Mouse (Mus musculus) heart, embryonic 15.5 days (tissue): ENCODE results near the gene Dgcr2. TPM values are rescaled to one million over a fixed set of nuclear protein-coding genes. Genes with fewer than 3 reads are reported as not detected.

Experiments
- ATAC-seq: fragments of 200-750 bp; cut with Nextera tagmentation; replicated peaks from 2 replicates; pipeline ENCODE4 v1.8.0; 2017; ENCODE audit warnings: low read depth, moderate TSS enrichment; ENCODE audit not compliant: insufficient number of reproducible peaks, insufficient read depth, low FRiP score
- H3K27ac ChIP-seq: fragments of 300-500 bp; sonication (generic); 2 replicates; pipeline ENCODE4 v1.5.1; 2015; ENCODE audit warnings: mild to moderate bottlenecking, inconsistent platforms
- H3K27me3 ChIP-seq: fragments of 300-500 bp; sonication (generic); 2 replicates; pipeline ENCODE4 v1.6.1; 2015; ENCODE audit warnings: inconsistent platforms
- H3K36me3 ChIP-seq: fragments of 300-500 bp; sonication (generic); 2 replicates; pipeline ENCODE4 v1.6.1; 2015; ENCODE audit warnings: mild to moderate bottlenecking, inconsistent platforms
- H3K4me1 ChIP-seq: fragments of 300-500 bp; sonication (generic); replicated peaks from 2 replicates; pipeline ENCODE4 v1.6.1; 2015; ENCODE audit warnings: inconsistent platforms
- H3K4me2 ChIP-seq: fragments of 300-500 bp; sonication (generic); 2 replicates; pipeline ENCODE4 v1.6.1; 2015; ENCODE audit warnings: inconsistent platforms, mild to moderate bottlenecking, moderate library complexity
- H3K4me3 ChIP-seq: fragments of 300-500 bp; sonication (generic); 2 replicates; pipeline ENCODE4 v1.5.1; 2015; ENCODE audit warnings: mild to moderate bottlenecking, inconsistent platforms
- H3K9ac ChIP-seq: fragments of 300-500 bp; sonication (generic); 2 replicates; pipeline ENCODE4 v1.6.1; 2015; ENCODE audit warnings: mild to moderate bottlenecking, inconsistent platforms
- H3K9me3 ChIP-seq: fragments of 300-500 bp; sonication (generic); replicated peaks from 2 replicates; pipeline ENCODE4 v1.6.1; 2016; ENCODE audit warnings: inconsistent platforms
- WGBS: fragments of 180-500 bp; shearing (Covaris S2); methylation state at CpG from one replicate; pipeline ENCODE4 v1.1.7; 2015; ENCODE audit warnings: mixed read lengths; 5-methylcytosine and 5-hydroxymethylcytosine counted together
- polyA plus RNA-seq: library from polyadenylated mRNA; unstranded; fragments of >200 nt; fragmentation: Nextera tagmentation; extraction: Ambion mirVana; gene quantifications from 2 replicates; pipeline ENCODE4 v1.2.1, GENCODE M21; 2015

Gene Dgcr2
- polyA plus RNA-seq, 1 experiment from 2014 or later = 41.8 TPM

GRCm38 (mm10) chr16:17896091-17896490, 2.3 kb downstream of the Dgcr2 start:
- Histone ChIP-seq H3K9ac (no peak overlapping the region), H3K4me3 (no peak overlapping the region), H3K27ac (no peak overlapping the region), H3K27me3 (no peaks in the 10 kb centered on the region), H3K36me3 (peaks cover 23% of the 10 kb centered on the region; the same call in 1 of the 2 replicates), H3K4me1 (peaks cover 12% of the 10 kb centered on the region), H3K9me3 (no peaks in the 10 kb centered on the region), H3K4me2 (no peak overlapping the region)
- no peak for ATAC-seq

- 74% methylated on average over 2 of the region's 2 CpGs for WGBS
- H3K4me2 ChIP-seq = no peak within 1 kb of the TSS
Observed at GRCm38 (mm10) chr16:17893923-17894322, 4.4 kb downstream of the Dgcr2 start, which contains the start of gene Tssk1. Tssk1 (plus strand) TSS chr16:17894223.

GRCm38 (mm10) chr16:17892606-17893005, 5.8 kb downstream of the Dgcr2 start:
- Histone ChIP-seq H3K4me2 (no peak overlapping the region), H3K9ac (no peak overlapping the region)

More at GRCm38 (mm10) chr16:17893923-17894322, 4.4 kb downstream of the Dgcr2 start, which contains the start of gene Tssk1:
- no peaks in the 10 kb centered on the region for H3K9me3 ChIP-seq
- H3K27ac ChIP-seq = no peak within 1 kb of the TSS
- no peak within 1 kb of the TSS for H3K4me3 ChIP-seq
- H3K36me3 ChIP-seq = peaks cover 4% of the 10 kb centered on the region; the same call in 1 of the 2 replicates
- no peak within 1 kb of the TSS for H3K9ac ChIP-seq
- peaks cover 28% of the 10 kb centered on the region for H3K4me1 ChIP-seq
- H3K27me3 ChIP-seq = no peaks in the 10 kb centered on the region
- no peak for ATAC-seq

GRCm38 (mm10) chr16:17891567-17891959, 6.8 kb downstream of the Dgcr2 start, which contains the start of gene Gm20518:
Gm20518 (minus strand) TSS chr16:17891671.
- Histone ChIP-seq H3K4me1 (peaks cover 30% of the 10 kb centered on the region), H3K4me3 (peak within 1 kb of the TSS; percentile 95), H3K4me2 (peak within 1 kb of the TSS; percentile 73), H3K9ac (peak within 1 kb of the TSS; percentile 96), H3K27me3 (no peaks in the 10 kb centered on the region), H3K9me3 (no peaks in the 10 kb centered on the region), H3K36me3 (no peaks in the 10 kb centered on the region), H3K27ac (peak within 1 kb of the TSS; percentile 97)
- under 1% methylated on average over 38 of the region's 38 CpGs for WGBS
- peak; percentile 97 for ATAC-seq

More at GRCm38 (mm10) chr16:17892606-17893005, 5.8 kb downstream of the Dgcr2 start:
- ATAC-seq = no peak
- H3K27me3 ChIP-seq = no peaks in the 10 kb centered on the region
- 37% methylated on average over 3 of the region's 3 CpGs for WGBS
- no peaks in the 10 kb centered on the region for H3K9me3 ChIP-seq
- H3K36me3 ChIP-seq = no peaks in the 10 kb centered on the region
- peaks cover 28% of the 10 kb centered on the region for H3K4me1 ChIP-seq
- H3K4me3 ChIP-seq = no peak overlapping the region
- peak overlapping the region; percentile 72 for H3K27ac ChIP-seq

- peak overlapping the region; percentile 95 for H3K4me3 ChIP-seq
- peak; percentile 59 for ATAC-seq
- H3K36me3 ChIP-seq = no peaks in the 10 kb centered on the region
- peak overlapping the region; percentile 97 for H3K27ac ChIP-seq
- peak overlapping the region; percentile 73 for H3K4me2 ChIP-seq
- no peaks in the 10 kb centered on the region for H3K27me3 ChIP-seq
- H3K9ac ChIP-seq = peak overlapping the region; percentile 96
- under 1% methylated on average over 44 of the region's 44 CpGs for WGBS
- H3K9me3 ChIP-seq = no peaks in the 10 kb centered on the region
- H3K4me1 ChIP-seq = peaks cover 30% of the 10 kb centered on the region
Observed at GRCm38 (mm10) chr16:17890917-17891566, 7.3 kb downstream of the Dgcr2 start.

- Histone ChIP-seq H3K4me1 (peaks cover 30% of the 10 kb centered on the region), H3K36me3 (no peaks in the 10 kb centered on the region), H3K27me3 (no peaks in the 10 kb centered on the region), H3K9ac (peak overlapping the region; percentile 96), H3K4me3 (peak overlapping the region; percentile 95), H3K27ac (no peak overlapping the region), H3K9me3 (no peaks in the 10 kb centered on the region), H3K4me2 (peak overlapping the region; percentile 73)
- no peak for ATAC-seq
- 48% methylated on average over 2 of the region's 2 CpGs for WGBS
Observed at GRCm38 (mm10) chr16:17890342-17890727, 8.0 kb downstream of the Dgcr2 start.

- Histone ChIP-seq H3K9me3 (no peaks in the 10 kb centered on the region), H3K27ac (no peak overlapping the region), H3K27me3 (no peaks in the 10 kb centered on the region), H3K36me3 (no peaks in the 10 kb centered on the region), H3K9ac (no peak overlapping the region), H3K4me3 (peak overlapping the region; percentile 95), H3K4me1 (peaks cover 30% of the 10 kb centered on the region), H3K4me2 (peak overlapping the region; percentile 73)
- ATAC-seq = no peak
- 82% methylated on average over 6 of the region's 6 CpGs for WGBS
Observed at GRCm38 (mm10) chr16:17889689-17890341, 8.5 kb downstream of the Dgcr2 start.

GRCm38 (mm10) chr16:17884116-17884515, 14.2 kb downstream of the Dgcr2 start:
- ATAC-seq = no peak
- no peak overlapping the region for H3K27ac ChIP-seq
- H3K36me3 ChIP-seq = no peaks in the 10 kb centered on the region; the same call in 1 of the 2 replicates
- no peaks in the 10 kb centered on the region for H3K27me3 ChIP-seq
- H3K9ac ChIP-seq = no peak overlapping the region
- H3K9me3 ChIP-seq = no peaks in the 10 kb centered on the region
- H3K4me2 ChIP-seq = no peak overlapping the region
- WGBS = 60% methylated on average over 6 of the region's 6 CpGs
- peaks cover 20% of the 10 kb centered on the region for H3K4me1 ChIP-seq
- H3K4me3 ChIP-seq = no peak overlapping the region

GRCm38 (mm10) chr16:17882196-17882595, 16.2 kb downstream of the Dgcr2 start:
- H3K27me3 ChIP-seq = no peaks in the 10 kb centered on the region
- no peak overlapping the region for H3K9ac ChIP-seq
- no peak overlapping the region for H3K27ac ChIP-seq
- H3K36me3 ChIP-seq = no peaks in the 10 kb centered on the region; the same call in 1 of the 2 replicates
- H3K4me2 ChIP-seq = no peak overlapping the region
- no peak for ATAC-seq
- peaks cover 20% of the 10 kb centered on the region for H3K4me1 ChIP-seq
- no peaks in the 10 kb centered on the region for H3K9me3 ChIP-seq
- H3K4me3 ChIP-seq = no peak overlapping the region

- Histone ChIP-seq H3K4me1 (peaks cover 29% of the 10 kb centered on the region), H3K36me3 (no peaks in the 10 kb centered on the region; the same call in 1 of the 2 replicates), H3K4me3 (no peak overlapping the region), H3K9ac (no peak overlapping the region), H3K4me2 (no peak overlapping the region), H3K27ac (no peak overlapping the region), H3K9me3 (no peaks in the 10 kb centered on the region), H3K27me3 (no peaks in the 10 kb centered on the region)
- no peak for ATAC-seq
- WGBS = 80% methylated on average over 4 of the region's 4 CpGs
Observed at GRCm38 (mm10) chr16:17879571-17879970, 18.8 kb downstream of the Dgcr2 start.

GRCm38 (mm10) chr16:17876096-17876495, 22.3 kb downstream of the Dgcr2 start:
- ATAC-seq = no peak
- H3K27ac ChIP-seq = no peak overlapping the region

More at GRCm38 (mm10) chr16:17876096-17876495, 22.3 kb downstream of the Dgcr2 start:
- Histone ChIP-seq H3K9me3 (no peaks in the 10 kb centered on the region), H3K4me3 (no peak overlapping the region), H3K9ac (no peak overlapping the region), H3K4me2 (no peak overlapping the region), H3K36me3 (peaks cover 7% of the 10 kb centered on the region; the same call in 1 of the 2 replicates), H3K4me1 (peaks cover 37% of the 10 kb centered on the region), H3K27me3 (no peaks in the 10 kb centered on the region)
- WGBS = 87% methylated on average over 1 of the region's 1 CpGs
